Mouse (Mus musculus) ES-Bruce4 (cell line): ENCODE results near the gene Mcm9.

Source experiments
- CTCF ChIP-seq: IDR thresholded peaks from one replicate; pipeline ENCODE4 v1.8.1; 2011; ENCODE audit warnings: low read depth, low read length
- EP300 ChIP-seq: IDR thresholded peaks from 2 replicates; pipeline ENCODE4 v1.6.1; 2011; ENCODE audit warnings: low read depth, low read length; ENCODE audit not compliant: insufficient read depth
- POLR2A ChIP-seq: IDR thresholded peaks from one replicate; pipeline ENCODE4 v1.8.1; 2011; ENCODE audit warnings: low read length; ENCODE audit not compliant: insufficient read depth

- TF ChIP-seq CTCF: no peak
- TF ChIP-seq POLR2A: no peak
- TF ChIP-seq EP300: no peak
These were observed 125.2 kb downstream of the Mcm9 start for GRCm38 (mm10) chr10:53505069-53505468.
